Mouse (Mus musculus) thymus, adult 2 months (tissue): Measurements from ENCODE around the gene Mybl2.

Experiments
- CTCF ChIP-seq: fragments of 200-500 bp; IDR thresholded peaks from 2 replicates; pipeline ENCODE4 v1.5.1; 2012; ENCODE audit warnings: mild to moderate bottlenecking, control low read depth, low read length, moderate library complexity, borderline replicate concordance; ENCODE audit not compliant: control insufficient read depth, poor library complexity, insufficient read depth; ENCODE audit errors: extremely low read depth
- POLR2A ChIP-seq: fragments of 200-500 bp; IDR thresholded peaks from 2 replicates; pipeline ENCODE4 v1.6.1; 2012; ENCODE audit warnings: mild to moderate bottlenecking, low read length, control low read depth, moderate library complexity; ENCODE audit not compliant: control insufficient read depth, poor library complexity, insufficient read depth; ENCODE audit errors: extremely low read depth

DNA sequence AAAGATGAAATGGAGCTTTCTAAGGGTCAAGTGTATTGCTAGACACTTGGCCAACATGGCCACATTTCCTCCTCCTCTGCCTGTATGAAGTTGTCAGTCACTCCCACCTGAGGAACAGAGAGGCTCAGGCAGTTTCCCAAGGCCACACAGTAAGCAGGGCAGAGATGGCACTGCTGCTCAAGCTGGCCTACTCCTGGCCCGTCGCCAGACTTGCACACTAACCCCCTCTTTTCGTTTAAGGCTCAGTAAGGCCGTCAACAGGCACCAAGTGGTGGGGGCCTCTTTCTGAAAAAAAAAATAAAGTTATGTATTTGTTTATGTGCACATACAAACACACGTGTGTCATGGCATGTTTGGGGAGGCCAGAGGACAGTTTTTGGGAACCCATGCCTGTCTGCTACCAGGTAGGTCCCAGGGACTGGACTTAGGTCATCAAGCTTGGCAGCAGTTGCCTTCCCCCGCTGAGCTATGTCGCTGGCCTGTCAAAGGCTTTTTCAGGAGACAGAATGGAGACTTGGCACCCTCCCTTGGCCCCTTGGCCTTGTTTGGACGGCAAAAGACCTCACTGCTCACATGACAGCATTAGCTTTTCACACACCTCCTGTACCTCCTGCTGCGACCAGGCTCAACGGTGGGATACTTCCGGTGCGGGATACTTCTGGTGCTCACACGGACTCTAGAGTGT, 49.7 kb downstream of the Mybl2 start:
- TF ChIP-seq CTCF (no peak), POLR2A (no peak)
